Mouse (Mus musculus): Measurements from ENCODE around the gene Tspan14. TPM values are rescaled to one million over a fixed set of nuclear protein-coding genes. Genes with fewer than 3 reads are reported as not detected.

Tspan14 gene
- polyA plus RNA-seq, 1 experiment from 2014 or later, result 104 TPM

GRCm38 (mm10) chr14:40889704-40890103 lies 76.9 kb downstream of the Tspan14 start:
- WGBS, result 49% methylated on average over 4 of the region's 4 CpGs

GRCm38 (mm10) chr14:40889181-40889580 lies 77.4 kb downstream of the Tspan14 start:
- Histone ChIP-seq H3K27ac (ENCODE audit: low read length) (no peak overlapping the region), H3K4me2 (ENCODE audit: low read depth, low read length) (no peak overlapping the region), H3K27me3 (ENCODE audit: control insufficient read depth, insufficient read depth, low read depth, low read length) (no peaks in the 10 kb centered on the region), H3K9ac (ENCODE audit: low read length) (no peak overlapping the region), H3K4me1 (replicated peaks; ENCODE audit: control insufficient read depth, insufficient read depth, low read length) (peaks cover under 1% of the 10 kb centered on the region; the same call in 1 of the 2 replicates), H3K36me3 (ENCODE audit: control insufficient read depth, insufficient read depth, low read length) (no peaks in the 10 kb centered on the region), H3K4me3 (ENCODE audit: low read length) (no peak overlapping the region), H3K9me3 (ENCODE audit: control insufficient read depth, low read length) (no peaks in the 10 kb centered on the region)
- 62% methylated on average over 2 of the region's 2 CpGs for WGBS
- no peak for ATAC-seq (ENCODE audit: low read depth)

More at GRCm38 (mm10) chr14:40889704-40890103, 76.9 kb downstream of the Tspan14 start:
- Histone ChIP-seq H3K4me3 (ENCODE audit: low read length) (no peak overlapping the region), H3K27ac (ENCODE audit: low read length) (no peak overlapping the region), H3K9ac (ENCODE audit: low read length) (no peak overlapping the region), H3K36me3 (ENCODE audit: control insufficient read depth, insufficient read depth, low read length) (no peaks in the 10 kb centered on the region), H3K4me1 (replicated peaks; ENCODE audit: control insufficient read depth, insufficient read depth, low read length) (peaks cover 5% of the 10 kb centered on the region; the same call in 1 of the 2 replicates), H3K4me2 (ENCODE audit: low read depth, low read length) (no peak overlapping the region), H3K9me3 (ENCODE audit: control insufficient read depth, low read length) (no peaks in the 10 kb centered on the region), H3K27me3 (ENCODE audit: control insufficient read depth, insufficient read depth, low read depth, low read length) (no peaks in the 10 kb centered on the region)
- ATAC-seq (ENCODE audit: low read depth), result 0 out of 2 replicates have a peak, but pooled peaks have one; percentile 15

- H3K27me3 ChIP-seq (ENCODE audit: control insufficient read depth, insufficient read depth, low read depth, low read length), result no peaks in the 10 kb centered on the region
- ATAC-seq (ENCODE audit: low read depth), result no peak
- no peak overlapping the region for H3K4me2 ChIP-seq (ENCODE audit: low read depth, low read length)
- no peaks in the 10 kb centered on the region for H3K4me1 ChIP-seq (replicated peaks; ENCODE audit: control insufficient read depth, insufficient read depth, low read length)
- no peaks in the 10 kb centered on the region for H3K9me3 ChIP-seq (ENCODE audit: control insufficient read depth, low read length)
- H3K27ac ChIP-seq (ENCODE audit: low read length), result no peak overlapping the region
- no peak overlapping the region for H3K4me3 ChIP-seq (ENCODE audit: low read length)
- no peaks in the 10 kb centered on the region for H3K36me3 ChIP-seq (ENCODE audit: control insufficient read depth, insufficient read depth, low read length)
- 75% methylated on average over 6 of the region's 6 CpGs for WGBS
- H3K9ac ChIP-seq (ENCODE audit: low read length), result no peak overlapping the region
These were observed 80.0 kb downstream of the Tspan14 start for GRCm38 (mm10) chr14:40886428-40887202.

GRCm38 (mm10) chr14:40885752-40886151 lies 80.9 kb downstream of the Tspan14 start:
- ATAC-seq (ENCODE audit: low read depth), result peak; percentile 52
- WGBS, result 4% methylated on average over 1 of the region's 1 CpGs

GRCm38 (mm10) chr14:40885225-40885624 lies 81.4 kb downstream of the Tspan14 start:
- Histone ChIP-seq H3K4me3 (ENCODE audit: low read length) (no peak overlapping the region), H3K36me3 (ENCODE audit: control insufficient read depth, insufficient read depth, low read length) (no peaks in the 10 kb centered on the region), H3K4me2 (ENCODE audit: low read depth, low read length) (0 out of 2 replicates have a peak overlapping the region, but pooled peaks have one; percentile 1), H3K9me3 (ENCODE audit: control insufficient read depth, low read length) (no peaks in the 10 kb centered on the region), H3K27me3 (ENCODE audit: control insufficient read depth, insufficient read depth, low read depth, low read length) (no peaks in the 10 kb centered on the region), H3K9ac (ENCODE audit: low read length) (no peak overlapping the region), H3K27ac (ENCODE audit: low read length) (peak overlapping the region; percentile 65), H3K4me1 (replicated peaks; ENCODE audit: control insufficient read depth, insufficient read depth, low read length) (no peaks in the 10 kb centered on the region)
- WGBS, result 18% methylated on average over 4 of the region's 4 CpGs
- ATAC-seq (ENCODE audit: low read depth), result peak; percentile 93

More at GRCm38 (mm10) chr14:40885752-40886151, 80.9 kb downstream of the Tspan14 start:
- H3K27ac ChIP-seq (ENCODE audit: low read length), result peak overlapping the region; percentile 34
- no peaks in the 10 kb centered on the region for H3K36me3 ChIP-seq (ENCODE audit: control insufficient read depth, insufficient read depth, low read length)
- no peaks in the 10 kb centered on the region for H3K27me3 ChIP-seq (ENCODE audit: control insufficient read depth, insufficient read depth, low read depth, low read length)
- H3K4me1 ChIP-seq (replicated peaks; ENCODE audit: control insufficient read depth, insufficient read depth, low read length), result no peaks in the 10 kb centered on the region
- H3K9me3 ChIP-seq (ENCODE audit: control insufficient read depth, low read length), result no peaks in the 10 kb centered on the region
- H3K4me3 ChIP-seq (ENCODE audit: low read length), result no peak overlapping the region
- no peak overlapping the region for H3K4me2 ChIP-seq (ENCODE audit: low read depth, low read length)
- no peak overlapping the region for H3K9ac ChIP-seq (ENCODE audit: low read length)

GRCm38 (mm10) chr14:40874565-40874964 lies 92.0 kb downstream of the Tspan14 start:
- Histone ChIP-seq H3K9me3 (ENCODE audit: control insufficient read depth, low read length) (no peaks in the 10 kb centered on the region), H3K27ac (ENCODE audit: low read length) (no peak overlapping the region), H3K4me3 (ENCODE audit: low read length) (no peak overlapping the region), H3K4me1 (replicated peaks; ENCODE audit: control insufficient read depth, insufficient read depth, low read length) (no peaks in the 10 kb centered on the region), H3K36me3 (ENCODE audit: control insufficient read depth, insufficient read depth, low read length) (no peaks in the 10 kb centered on the region), H3K9ac (ENCODE audit: low read length) (no peak overlapping the region), H3K4me2 (ENCODE audit: low read depth, low read length) (no peak overlapping the region), H3K27me3 (ENCODE audit: control insufficient read depth, insufficient read depth, low read depth, low read length) (no peaks in the 10 kb centered on the region)
- no peak for ATAC-seq (ENCODE audit: low read depth)

- Histone ChIP-seq H3K36me3 (ENCODE audit: control insufficient read depth, insufficient read depth, low read length) (no peaks in the 10 kb centered on the region), H3K9ac (ENCODE audit: low read length) (no peak overlapping the region), H3K4me2 (ENCODE audit: low read depth, low read length) (no peak overlapping the region), H3K9me3 (ENCODE audit: control insufficient read depth, low read length) (no peaks in the 10 kb centered on the region), H3K27ac (ENCODE audit: low read length) (no peak overlapping the region), H3K27me3 (ENCODE audit: control insufficient read depth, insufficient read depth, low read depth, low read length) (no peaks in the 10 kb centered on the region), H3K4me1 (replicated peaks; ENCODE audit: control insufficient read depth, insufficient read depth, low read length) (no peaks in the 10 kb centered on the region), H3K4me3 (ENCODE audit: low read length) (no peak overlapping the region)
- 83% methylated on average over 5 of the region's 5 CpGs for WGBS
- no peak for ATAC-seq (ENCODE audit: low read depth)
These were observed 92.6 kb downstream of the Tspan14 start for GRCm38 (mm10) chr14:40873961-40874360.

GRCm38 (mm10) chr14:40870598-40870997 lies 96.0 kb downstream of the Tspan14 start:
- no peaks in the 10 kb centered on the region for H3K4me1 ChIP-seq (replicated peaks; ENCODE audit: control insufficient read depth, insufficient read depth, low read length)
- no peaks in the 10 kb centered on the region for H3K9me3 ChIP-seq (ENCODE audit: control insufficient read depth, low read length)
- no peak overlapping the region for H3K4me3 ChIP-seq (ENCODE audit: low read length)
- H3K4me2 ChIP-seq (ENCODE audit: low read depth, low read length), result no peak overlapping the region
- H3K27me3 ChIP-seq (ENCODE audit: control insufficient read depth, insufficient read depth, low read depth, low read length), result no peaks in the 10 kb centered on the region
- ATAC-seq (ENCODE audit: low read depth), result no peak
- WGBS, result 53% methylated on average over 3 of the region's 3 CpGs
- H3K36me3 ChIP-seq (ENCODE audit: control insufficient read depth, insufficient read depth, low read length), result no peaks in the 10 kb centered on the region
- no peak overlapping the region for H3K9ac ChIP-seq (ENCODE audit: low read length)
- H3K27ac ChIP-seq (ENCODE audit: low read length), result no peak overlapping the region

- H3K4me3 ChIP-seq (ENCODE audit: low read length), result no peak overlapping the region
- no peaks in the 10 kb centered on the region for H3K27me3 ChIP-seq (ENCODE audit: control insufficient read depth, insufficient read depth, low read depth, low read length)
- no peaks in the 10 kb centered on the region for H3K4me1 ChIP-seq (replicated peaks; ENCODE audit: control insufficient read depth, insufficient read depth, low read length)
- H3K27ac ChIP-seq (ENCODE audit: low read length), result no peak overlapping the region
- no peak overlapping the region for H3K4me2 ChIP-seq (ENCODE audit: low read depth, low read length)
- no peak overlapping the region for H3K9ac ChIP-seq (ENCODE audit: low read length)
- no peaks in the 10 kb centered on the region for H3K9me3 ChIP-seq (ENCODE audit: control insufficient read depth, low read length)
- H3K36me3 ChIP-seq (ENCODE audit: control insufficient read depth, insufficient read depth, low read length), result no peaks in the 10 kb centered on the region
- 53% methylated on average over 6 of the region's 6 CpGs for WGBS
- no peak for ATAC-seq (ENCODE audit: low read depth)
These were observed 101.6 kb downstream of the Tspan14 start for GRCm38 (mm10) chr14:40864811-40865514.
